Mouse (Mus musculus): ENCODE measurements at regions not wholly inside any gene's neighbourhood (a gene's known extent, or its start where the extent isn't known, plus 50 kb on each side); places are given as distances from the start of the nearest gene placed in this dataset.

DNA sequence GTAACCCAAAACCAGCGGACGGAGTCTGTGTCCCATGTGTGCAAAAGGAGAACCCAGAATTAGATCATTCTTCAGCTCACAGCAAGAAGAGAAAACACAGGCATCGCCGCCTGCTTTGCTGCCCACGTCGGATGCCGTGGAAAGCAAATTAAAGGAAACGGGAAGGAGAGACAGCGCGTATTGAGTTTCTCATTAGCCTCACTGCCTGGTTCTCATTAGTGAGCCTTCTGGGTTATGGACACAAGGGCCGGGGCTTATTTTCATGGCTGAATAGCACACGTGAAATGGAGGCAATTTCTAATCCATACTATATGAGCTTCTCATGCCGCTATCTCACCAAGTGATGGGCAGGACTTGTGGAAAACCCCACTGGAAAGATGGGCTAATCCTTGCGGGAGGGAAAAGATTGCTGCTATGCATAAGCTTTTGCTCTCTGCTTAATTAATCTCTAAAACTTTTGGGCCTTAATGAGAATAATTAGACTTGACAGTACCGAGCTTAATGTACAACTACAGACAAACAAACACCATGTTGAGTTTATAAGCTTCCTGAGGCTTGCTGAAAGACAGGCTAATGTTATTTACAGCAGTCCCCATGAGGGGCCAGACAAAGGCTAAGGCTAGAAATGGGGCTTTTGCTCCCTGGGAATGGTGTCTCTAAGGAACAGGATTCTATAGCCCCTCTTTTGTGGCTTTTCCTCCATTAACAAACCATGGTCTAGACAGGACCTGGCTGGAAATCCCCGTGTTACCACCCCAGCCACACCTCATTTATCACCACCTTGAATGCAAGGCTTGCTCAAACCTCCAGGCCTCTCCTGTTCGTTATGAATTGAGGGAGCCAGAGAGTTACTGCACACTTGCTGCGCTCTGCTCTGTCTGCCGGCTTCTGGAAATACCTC lies 145.8 kb downstream of the Cd83 start:
- no peak for TF ChIP-seq CTCF (IDR thresholded peaks at IDR 0.05; ENCODE audit: borderline replicate concordance, insufficient read depth, low read depth, low read length)
- TF ChIP-seq POLR2A (IDR thresholded peaks at IDR 0.05; ENCODE audit: borderline replicate concordance, insufficient read depth, low read length): no peak

Measured in cerebellum, adult 2 months (tissue).